In the genomic region with DNA sequence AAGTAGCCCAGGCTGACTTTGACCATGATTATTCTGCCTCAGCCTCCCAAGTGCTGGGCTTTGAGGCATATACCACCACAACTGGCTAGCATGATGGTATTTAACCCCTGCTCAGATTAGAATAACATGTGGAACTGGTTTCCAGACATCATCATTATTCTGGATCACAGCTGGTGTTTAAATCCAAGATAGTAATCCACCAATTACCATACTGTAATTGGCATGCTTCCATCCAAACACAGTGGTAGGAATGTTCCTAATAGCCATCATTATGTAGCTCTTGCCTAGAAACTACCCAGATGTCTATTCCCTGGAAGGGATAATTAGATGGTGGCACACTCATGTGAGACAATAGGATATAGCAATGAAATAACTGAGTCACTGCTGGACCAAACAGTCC, we compare ENCODE assay signal across 16 mouse cellular contexts.
DNase-seq lines count a peak whose midpoint lies in the region; ATAC-seq lines count a peak whose summit lies in the region.
"Had no signal": no experiment of that assay in that cellular context is flagged by ENCODE, and none has a peak within 500 bp of the region (broad histone marks: within the 10 kb centered on the region; RNA-seq: fewer than 3 reads in every experiment).

No protein-coding gene starts in this region.

- no peaks in the 10 kb centered on the region for H3K27me3 ChIP-seq in midbrain, embryonic 11.5 days (ENCODE audit: control insufficient read depth, insufficient read depth, low read length)
- no peaks in the 10 kb centered on the region for H3K27me3 ChIP-seq in midbrain, embryonic 16.5 days (ENCODE audit: control insufficient read depth, insufficient read depth, low read depth, low read length)
- no peaks in the 10 kb centered on the region for H3K27me3 ChIP-seq in embryonic facial prominence, embryonic 14.5 days (replicated peaks; ENCODE audit: control insufficient read depth, insufficient read depth, low read length)
- no peaks in the 10 kb centered on the region for H3K27me3 ChIP-seq in forebrain, embryonic 14.5 days (replicated peaks; ENCODE audit: control insufficient read depth, insufficient read depth, low read length)
- no peaks in the 10 kb centered on the region for H3K27me3 ChIP-seq in neural tube, embryonic 15.5 days (replicated peaks)
- H3K27me3 ChIP-seq in heart, embryonic 11.5 days (ENCODE audit: control insufficient read depth, insufficient read depth, low read length), result no peaks in the 10 kb centered on the region
- H3K27me3 ChIP-seq: embryonic facial prominence, embryonic 15.5 days; hindbrain, embryonic 15.5 days; limb, embryonic 13.5 days; Patski had no signal

- no peak overlapping the region for H3K9ac ChIP-seq in midbrain, embryonic 11.5 days (ENCODE audit: low read length)
- H3K9ac ChIP-seq in midbrain, embryonic 16.5 days (ENCODE audit: low read depth, low read length), result no peak overlapping the region
- no peak overlapping the region for H3K9ac ChIP-seq in embryonic facial prominence, embryonic 14.5 days (ENCODE audit: low read depth, low read length)
- H3K9ac ChIP-seq in forebrain, embryonic 14.5 days (ENCODE audit: low read length), result no peak overlapping the region
- H3K9ac ChIP-seq in neural tube, embryonic 15.5 days (replicated peaks), result no peak overlapping the region
- no peak overlapping the region for H3K9ac ChIP-seq in heart, embryonic 11.5 days (ENCODE audit: low read depth, low read length)
- H3K9ac ChIP-seq: embryonic facial prominence, embryonic 15.5 days; hindbrain, embryonic 15.5 days; limb, embryonic 13.5 days; liver, embryonic 14.5 days had no signal

- H3K36me3 ChIP-seq in midbrain, embryonic 11.5 days (ENCODE audit: control insufficient read depth, insufficient read depth, low read length), result no peaks in the 10 kb centered on the region
- H3K36me3 ChIP-seq in midbrain, embryonic 16.5 days (ENCODE audit: control insufficient read depth, insufficient read depth, low read length), result no peaks in the 10 kb centered on the region
- H3K36me3 ChIP-seq in embryonic facial prominence, embryonic 14.5 days (ENCODE audit: control insufficient read depth, insufficient read depth, low read length), result no peaks in the 10 kb centered on the region
- H3K36me3 ChIP-seq in forebrain, embryonic 14.5 days (ENCODE audit: control insufficient read depth, insufficient read depth, low read length), result no peaks in the 10 kb centered on the region
- H3K36me3 ChIP-seq in neural tube, embryonic 15.5 days, result no peaks in the 10 kb centered on the region
- H3K36me3 ChIP-seq in heart, embryonic 11.5 days (ENCODE audit: control insufficient read depth, insufficient read depth, low read length), result no peaks in the 10 kb centered on the region
- H3K36me3 ChIP-seq: embryonic facial prominence, embryonic 15.5 days; hindbrain, embryonic 15.5 days; limb, embryonic 13.5 days had no signal

- peak; percentile 50; the same call in 1 of the 2 replicates for ATAC-seq in midbrain, embryonic 11.5 days (ENCODE audit: low FRiP score)
- no peak for ATAC-seq in midbrain, embryonic 16.5 days
- ATAC-seq in embryonic facial prominence, embryonic 14.5 days (ENCODE audit: low read depth), result peak; percentile 75; the same call in 1 of the 2 replicates
- ATAC-seq in forebrain, embryonic 14.5 days, result peak; percentile 83
- peak; percentile 47; the same call in 1 of the 2 replicates for ATAC-seq in neural tube, embryonic 15.5 days (ENCODE audit: low FRiP score)
- no peak for ATAC-seq in heart, embryonic 11.5 days (replicated peaks; ENCODE audit: insufficient number of reproducible peaks, low FRiP score, low TSS enrichment)
- ATAC-seq: intestine, postnatal 0 days; Patski had no signal

- DNase-seq in midbrain, embryonic 11.5 days (ENCODE audit: low spot score, missing footprints), result no peak
- DNase-seq in embryonic facial prominence, embryonic 14.5 days (ENCODE audit: low spot score), result peak; percentile 58
- DNase-seq in forebrain, embryonic 14.5 days (ENCODE audit: low spot score), result peak; percentile 70
- no peak for DNase-seq in B cell, adult 2 months
- DNase-seq: adrenal gland, postnatal 10 days; cerebellum, postnatal 10 days had no signal

- no peak overlapping the region for H3K27ac ChIP-seq in midbrain, embryonic 11.5 days (ENCODE audit: low read depth, low read length)
- no peak overlapping the region for H3K27ac ChIP-seq in midbrain, embryonic 16.5 days (ENCODE audit: low read length)
- no peak overlapping the region for H3K27ac ChIP-seq in embryonic facial prominence, embryonic 14.5 days (replicated peaks; ENCODE audit: low read depth, low read length)
- H3K27ac ChIP-seq in forebrain, embryonic 14.5 days (ENCODE audit: low read depth, low read length), result no peak overlapping the region
- no peak overlapping the region for H3K27ac ChIP-seq in neural tube, embryonic 15.5 days (replicated peaks)
- H3K27ac ChIP-seq in heart, embryonic 11.5 days (ENCODE audit: low read depth, low read length), result no peak overlapping the region
- H3K27ac ChIP-seq: embryonic facial prominence, embryonic 15.5 days; hindbrain, embryonic 15.5 days; limb, embryonic 13.5 days; liver, embryonic 14.5 days; stomach, postnatal 0 days had no signal

- H3K4me3 ChIP-seq in midbrain, embryonic 11.5 days (ENCODE audit: low read depth, low read length), result no peak overlapping the region
- H3K4me3 ChIP-seq in midbrain, embryonic 16.5 days (ENCODE audit: low read depth, low read length), result no peak overlapping the region
- no peak overlapping the region for H3K4me3 ChIP-seq in embryonic facial prominence, embryonic 14.5 days (ENCODE audit: low read depth, low read length)
- no peak overlapping the region for H3K4me3 ChIP-seq in forebrain, embryonic 14.5 days (ENCODE audit: low read depth, low read length)
- H3K4me3 ChIP-seq in neural tube, embryonic 15.5 days (replicated peaks), result no peak overlapping the region
- no peak overlapping the region for H3K4me3 ChIP-seq in heart, embryonic 11.5 days (ENCODE audit: low read depth, low read length)
- H3K4me3 ChIP-seq: embryonic facial prominence, embryonic 15.5 days; hindbrain, embryonic 15.5 days; limb, embryonic 13.5 days had no signal

- no peaks in the 10 kb centered on the region for H3K4me1 ChIP-seq in midbrain, embryonic 11.5 days (ENCODE audit: control insufficient read depth, insufficient read depth, low read length)
- no peaks in the 10 kb centered on the region for H3K4me1 ChIP-seq in midbrain, embryonic 16.5 days (ENCODE audit: control insufficient read depth, insufficient read depth, low read length)
- no peaks in the 10 kb centered on the region for H3K4me1 ChIP-seq in embryonic facial prominence, embryonic 14.5 days (ENCODE audit: control insufficient read depth, insufficient read depth, low read length)
- no peaks in the 10 kb centered on the region for H3K4me1 ChIP-seq in forebrain, embryonic 14.5 days (ENCODE audit: control insufficient read depth, insufficient read depth, low read length)
- no peaks in the 10 kb centered on the region for H3K4me1 ChIP-seq in neural tube, embryonic 15.5 days
- H3K4me1 ChIP-seq in heart, embryonic 11.5 days (ENCODE audit: control insufficient read depth, insufficient read depth, low read length), result no peaks in the 10 kb centered on the region
- H3K4me1 ChIP-seq: embryonic facial prominence, embryonic 15.5 days; hindbrain, embryonic 15.5 days; limb, embryonic 13.5 days had no signal

- H3K9me3 ChIP-seq in midbrain, embryonic 11.5 days (ENCODE audit: control insufficient read depth, low read length), result no peaks in the 10 kb centered on the region
- H3K9me3 ChIP-seq in midbrain, embryonic 16.5 days (replicated peaks; ENCODE audit: control insufficient read depth, low read length, poor library complexity, severe bottlenecking), result no peaks in the 10 kb centered on the region
- no peaks in the 10 kb centered on the region for H3K9me3 ChIP-seq in embryonic facial prominence, embryonic 14.5 days (ENCODE audit: control insufficient read depth, low read length)
- no peaks in the 10 kb centered on the region for H3K9me3 ChIP-seq in forebrain, embryonic 14.5 days (replicated peaks; ENCODE audit: control insufficient read depth, low read length)
- no peaks in the 10 kb centered on the region for H3K9me3 ChIP-seq in neural tube, embryonic 15.5 days (replicated peaks)
- H3K9me3 ChIP-seq in heart, embryonic 11.5 days (replicated peaks; ENCODE audit: control insufficient read depth, low read length), result no peaks in the 10 kb centered on the region
- H3K9me3 ChIP-seq: embryonic facial prominence, embryonic 15.5 days; hindbrain, embryonic 15.5 days; limb, embryonic 13.5 days had no signal

- H3K4me2 ChIP-seq in midbrain, embryonic 11.5 days, result no peak overlapping the region
- no peak overlapping the region for H3K4me2 ChIP-seq in midbrain, embryonic 16.5 days (ENCODE audit: low read length)
- no peak overlapping the region for H3K4me2 ChIP-seq in embryonic facial prominence, embryonic 14.5 days (ENCODE audit: low read depth, low read length)
- no peak overlapping the region for H3K4me2 ChIP-seq in forebrain, embryonic 14.5 days (ENCODE audit: low read length)
- no peak overlapping the region for H3K4me2 ChIP-seq in neural tube, embryonic 15.5 days
- no peak overlapping the region for H3K4me2 ChIP-seq in heart, embryonic 11.5 days
- H3K4me2 ChIP-seq: embryonic facial prominence, embryonic 15.5 days; hindbrain, embryonic 15.5 days; limb, embryonic 13.5 days had no signal

Comparison
In these comparisons a context has a peak if more than half of its experiments do, and no peak if none do; other contexts are left out.
1. ATAC-seq: peak in midbrain, embryonic 11.5 days (single experiment), embryonic facial prominence, embryonic 14.5 days (single experiment), forebrain, embryonic 14.5 days (single experiment) and neural tube, embryonic 15.5 days (single experiment); none in midbrain, embryonic 16.5 days (single experiment) and heart, embryonic 11.5 days (single experiment).
2. DNase-seq: peak in embryonic facial prominence, embryonic 14.5 days (single experiment) and forebrain, embryonic 14.5 days (single experiment); none in midbrain, embryonic 11.5 days (single experiment) and B cell, adult 2 months (0 of 2).